Mouse (Mus musculus) liver, embryonic 11.5 days (tissue): ENCODE measurements around the gene Dnajc16. TPM values are rescaled to one million over a fixed set of nuclear protein-coding genes. Genes with fewer than 3 reads are reported as not detected.

Source experiments
- ATAC-seq: fragments of 200-750 bp; cut with Nextera tagmentation; replicated peaks from 2 replicates; pipeline ENCODE4 v1.8.0; 2017; ENCODE audit warnings: moderate number of reproducible peaks, mild to moderate bottlenecking, moderate TSS enrichment, moderate library complexity; ENCODE audit not compliant: low FRiP score
- DNase-seq: peaks from one replicate; pipeline ENCODE4 v3.0.0-alpha.2; 2017; ENCODE audit warnings: low spot score
- H3K27ac ChIP-seq: fragments of 300-500 bp; sonication (generic); 2 replicates; pipeline ENCODE4 v1.5.1; 2014; ENCODE audit warnings: mild to moderate bottlenecking, low read depth, low read length, control low read depth
- H3K27me3 ChIP-seq: fragments of 300-500 bp; sonication (generic); replicated peaks from 2 replicates; pipeline ENCODE4 v1.6.1; 2014; ENCODE audit warnings: low read length, mixed read lengths; ENCODE audit not compliant: control insufficient read depth, insufficient read depth
- H3K36me3 ChIP-seq: fragments of 300-500 bp; sonication (generic); 2 replicates; pipeline ENCODE4 v1.6.1; 2014; ENCODE audit warnings: mild to moderate bottlenecking, low read length, moderate library complexity, mixed read lengths; ENCODE audit not compliant: control insufficient read depth, insufficient read depth
- H3K4me1 ChIP-seq: fragments of 300-500 bp; sonication (generic); replicated peaks from 2 replicates; pipeline ENCODE4 v1.6.1; 2014; ENCODE audit warnings: low read length, mixed read lengths; ENCODE audit not compliant: control insufficient read depth, insufficient read depth
- H3K4me2 ChIP-seq: fragments of 300-500 bp; sonication (generic); 2 replicates; pipeline ENCODE4 v1.6.1; 2014; ENCODE audit warnings: mild to moderate bottlenecking, control low read depth, moderate library complexity
- H3K4me3 ChIP-seq: fragments of 300-500 bp; sonication (generic); 2 replicates; pipeline ENCODE4 v1.5.1; 2014; ENCODE audit warnings: low read depth, low read length, control low read depth
- H3K9ac ChIP-seq: fragments of 300-500 bp; sonication (generic); 2 replicates; pipeline ENCODE4 v1.6.1; 2014; ENCODE audit warnings: low read depth, low read length, control low read depth
- H3K9me3 ChIP-seq: fragments of 300-500 bp; sonication (generic); 2 replicates; pipeline ENCODE4 v1.6.1; 2016; ENCODE audit warnings: low read length, inconsistent platforms, mixed read lengths; ENCODE audit not compliant: control insufficient read depth
- WGBS: fragments of 180-500 bp; shearing (Covaris S2); extraction: QIAGEN DNeasy Blood & Tissue Kit; methylation state at CpG from one replicate; pipeline ENCODE4 v1.1.7; 2014; 5-methylcytosine and 5-hydroxymethylcytosine counted together
- polyA plus RNA-seq: library from polyadenylated mRNA; unstranded; fragments of >200 nt; fragmentation: Nextera tagmentation; extraction: Ambion mirVana; gene quantifications from 2 replicates; pipeline ENCODE4 v1.2.1, GENCODE M21; 2014

The Dnajc16 gene
- polyA plus RNA-seq, 1 experiment from 2014 or later, result 4.0 TPM

DNA sequence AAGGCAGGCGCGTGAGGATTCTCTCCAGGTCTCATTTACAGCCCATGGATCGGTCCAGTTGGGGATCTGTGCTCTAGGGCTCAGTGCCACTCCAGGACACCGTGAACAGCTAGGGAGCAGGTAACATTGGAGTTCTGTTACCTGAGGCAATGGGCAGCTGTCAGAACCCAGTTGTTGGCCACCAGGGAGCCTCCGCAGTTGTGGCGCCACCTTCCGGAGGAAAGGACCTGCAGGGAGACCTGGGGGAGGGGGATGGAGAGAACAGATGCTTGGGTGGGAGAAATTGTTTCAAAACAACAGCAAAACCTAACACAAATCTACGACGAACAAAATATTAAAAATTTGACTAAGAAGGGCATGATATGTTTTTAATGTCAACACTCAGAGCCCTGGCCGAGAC is 31.4 kb upstream of the Dnajc16 start:
- H3K9me3 ChIP-seq, result no peaks in the 10 kb centered on the region
- H3K9ac ChIP-seq, result no peak overlapping the region
- no peak overlapping the region for H3K27ac ChIP-seq
- H3K4me3 ChIP-seq, result no peak overlapping the region
- H3K4me1 ChIP-seq, result no peaks in the 10 kb centered on the region
- DNase-seq (no peak), ATAC-seq (no peak)
- H3K4me2 ChIP-seq, result no peak overlapping the region
- WGBS, result 67% methylated on average over 10 of the region's 10 CpGs
- no peaks in the 10 kb centered on the region for H3K27me3 ChIP-seq
- no peaks in the 10 kb centered on the region for H3K36me3 ChIP-seq

DNA sequence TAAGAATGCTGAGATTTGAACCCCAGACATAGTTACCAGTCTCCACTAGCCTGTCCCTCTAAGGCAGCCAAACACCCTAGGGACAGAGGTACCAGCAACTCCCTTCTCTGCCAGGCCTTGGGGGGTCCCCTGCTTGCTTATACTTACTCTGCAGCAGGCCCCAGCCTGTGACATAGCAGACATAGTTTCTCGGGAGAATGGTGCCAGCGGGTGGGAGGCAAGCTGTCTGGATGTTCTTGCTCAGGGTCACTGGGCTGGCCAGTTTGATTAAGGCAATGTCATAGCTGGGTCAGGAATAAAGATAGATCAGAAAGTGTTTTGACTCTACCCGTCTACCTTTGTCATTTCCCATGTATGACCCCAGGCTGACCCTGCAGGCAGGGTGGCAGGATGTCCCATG is 30.4 kb upstream of the Dnajc16 start:
- 66% methylated on average over 3 of the region's 3 CpGs for WGBS
- no peak overlapping the region for H3K4me2 ChIP-seq
- H3K27me3 ChIP-seq, result no peaks in the 10 kb centered on the region
- no peaks in the 10 kb centered on the region for H3K36me3 ChIP-seq
- no peaks in the 10 kb centered on the region for H3K9me3 ChIP-seq
- H3K27ac ChIP-seq, result no peak overlapping the region
- H3K9ac ChIP-seq, result no peak overlapping the region
- H3K4me1 ChIP-seq, result no peaks in the 10 kb centered on the region
- ATAC-seq (no peak), DNase-seq (no peak)
- H3K4me3 ChIP-seq, result no peak overlapping the region

DNA sequence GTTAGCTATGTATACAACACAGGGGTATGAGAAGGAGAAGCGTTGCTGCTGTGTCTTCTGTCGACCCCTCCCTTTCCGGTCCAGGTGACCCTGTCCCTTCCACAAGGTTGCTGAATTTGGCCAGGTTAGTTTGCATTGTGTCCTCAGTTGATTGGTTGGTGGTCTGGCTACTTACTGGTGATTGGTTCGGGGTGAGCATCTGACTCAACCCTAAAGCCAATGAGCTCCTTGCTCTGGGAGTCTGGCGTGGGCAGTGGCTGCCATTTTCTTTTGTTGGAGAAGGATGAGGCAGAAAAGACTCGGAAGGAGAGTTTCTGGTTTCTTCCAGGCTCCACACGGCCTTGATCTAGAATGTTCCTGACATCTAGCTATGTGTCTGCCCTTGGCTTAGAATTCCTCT is 28.6 kb upstream of the Dnajc16 start:
- DNase-seq, result no peak
- no peak overlapping the region for H3K9ac ChIP-seq
- no peaks in the 10 kb centered on the region for H3K36me3 ChIP-seq
- no peaks in the 10 kb centered on the region for H3K27me3 ChIP-seq
- no peaks in the 10 kb centered on the region for H3K9me3 ChIP-seq
- 86% methylated on average over 7 of the region's 7 CpGs for WGBS
- no peak overlapping the region for H3K4me2 ChIP-seq
- ATAC-seq, result no peak
- no peak overlapping the region for H3K27ac ChIP-seq
- no peak overlapping the region for H3K4me3 ChIP-seq
- no peaks in the 10 kb centered on the region for H3K4me1 ChIP-seq

DNA sequence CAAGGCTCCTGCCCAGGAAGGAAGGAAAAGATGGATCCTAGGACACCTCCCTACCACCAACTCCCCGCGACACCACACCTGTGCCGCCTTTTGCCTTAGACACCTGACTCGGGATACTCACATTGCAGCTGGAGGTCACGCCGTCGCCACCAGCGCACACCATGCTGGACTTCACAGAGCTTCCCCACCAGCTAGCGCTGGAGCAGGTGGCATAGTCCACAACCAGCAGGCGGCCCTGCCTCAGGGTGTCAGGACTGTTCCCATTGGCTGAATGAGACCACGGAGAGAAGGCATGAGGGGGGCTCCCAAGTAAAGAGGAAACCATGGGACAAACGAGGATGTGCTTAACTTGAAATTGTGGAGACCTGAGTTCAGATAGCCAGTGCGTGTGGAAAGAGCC is 28.1 kb upstream of the Dnajc16 start:
- H3K27ac ChIP-seq, result no peak overlapping the region
- no peaks in the 10 kb centered on the region for H3K4me1 ChIP-seq
- no peaks in the 10 kb centered on the region for H3K9me3 ChIP-seq
- no peak for ATAC-seq
- H3K9ac ChIP-seq, result no peak overlapping the region
- no peak overlapping the region for H3K4me3 ChIP-seq
- H3K36me3 ChIP-seq, result no peaks in the 10 kb centered on the region
- H3K27me3 ChIP-seq, result no peaks in the 10 kb centered on the region
- 83% methylated on average over 13 of the region's 13 CpGs for WGBS
- DNase-seq, result no peak
- no peak overlapping the region for H3K4me2 ChIP-seq

DNA sequence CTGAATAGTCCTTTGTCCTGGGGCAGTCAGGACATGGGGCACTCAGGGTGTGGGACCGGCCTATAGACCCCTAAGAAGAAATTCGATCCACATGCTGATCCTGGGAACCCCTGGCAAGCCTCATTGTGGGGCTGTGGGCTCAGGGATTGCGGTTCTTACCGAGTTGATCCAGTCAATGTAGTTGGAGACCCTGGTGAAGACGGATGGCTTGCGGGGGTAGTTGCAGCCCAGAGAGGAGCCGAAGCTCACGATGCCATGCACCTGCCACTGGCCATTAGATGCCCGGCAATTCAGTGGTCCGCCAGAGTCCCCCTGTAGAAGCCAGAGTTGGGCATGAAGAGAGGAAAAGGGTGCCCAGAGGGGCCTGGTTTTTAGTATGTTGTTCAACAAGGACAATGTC is 27.0 kb upstream of the Dnajc16 start:
- no peak overlapping the region for H3K4me3 ChIP-seq
- DNase-seq (no peak), ATAC-seq (no peak)
- H3K4me2 ChIP-seq, result no peak overlapping the region
- H3K27me3 ChIP-seq, result no peaks in the 10 kb centered on the region
- no peak overlapping the region for H3K9ac ChIP-seq
- 80% methylated on average over 10 of the region's 10 CpGs for WGBS
- no peaks in the 10 kb centered on the region for H3K36me3 ChIP-seq
- no peaks in the 10 kb centered on the region for H3K4me1 ChIP-seq
- no peaks in the 10 kb centered on the region for H3K9me3 ChIP-seq
- H3K27ac ChIP-seq, result no peak overlapping the region

DNA sequence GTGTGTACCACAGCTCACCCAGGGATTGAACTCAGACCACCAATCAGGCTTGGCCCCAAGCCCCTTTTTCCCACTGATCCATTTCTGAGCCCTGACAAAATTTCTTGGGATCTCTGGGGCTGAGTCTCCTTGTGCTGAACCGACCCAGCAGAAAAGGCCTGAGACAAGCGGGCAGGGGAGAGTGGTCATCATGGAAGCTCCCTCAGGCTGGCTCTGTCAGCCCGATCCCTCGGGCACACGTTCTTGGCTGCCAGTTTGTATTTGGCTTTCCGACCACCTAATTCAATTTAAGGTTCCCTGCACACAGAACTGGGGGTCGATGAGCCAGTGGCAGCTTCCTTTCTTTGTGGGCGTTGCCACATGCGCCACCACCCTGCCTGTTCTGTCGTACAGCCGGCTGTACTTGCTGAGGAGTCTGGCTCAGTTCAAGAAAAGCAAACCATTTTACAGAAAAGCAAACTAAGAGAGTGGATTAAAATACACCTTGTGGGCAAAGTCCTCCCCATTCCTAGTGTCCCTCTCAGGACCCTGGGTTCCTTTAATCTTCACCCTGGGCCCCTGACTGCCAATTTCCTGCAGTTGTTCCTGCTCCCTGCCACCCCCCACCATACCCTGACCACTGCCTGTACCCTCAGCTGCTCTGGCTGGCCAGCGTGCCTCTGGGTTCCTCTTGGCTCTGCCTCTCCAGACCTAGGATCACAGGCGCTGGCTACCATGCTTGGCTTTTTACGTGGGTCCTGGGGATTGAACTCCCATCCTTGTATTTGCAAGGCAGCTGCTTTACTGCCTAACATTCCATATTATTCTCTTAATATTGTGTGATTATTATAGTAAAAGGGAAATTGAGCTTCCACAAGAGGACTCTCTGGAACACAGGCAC is 26.3 kb upstream of the Dnajc16 start:
- ATAC-seq (no peak), DNase-seq (no peak)
- H3K4me1 ChIP-seq, result no peaks in the 10 kb centered on the region
- no peaks in the 10 kb centered on the region for H3K9me3 ChIP-seq
- H3K27me3 ChIP-seq, result no peaks in the 10 kb centered on the region
- peaks cover 1% of the 10 kb centered on the region for H3K36me3 ChIP-seq
- WGBS, result 69% methylated on average over 14 of the region's 14 CpGs
- no peak overlapping the region for H3K4me3 ChIP-seq
- H3K4me2 ChIP-seq, result no peak overlapping the region
- H3K27ac ChIP-seq, result no peak overlapping the region
- no peak overlapping the region for H3K9ac ChIP-seq

DNA sequence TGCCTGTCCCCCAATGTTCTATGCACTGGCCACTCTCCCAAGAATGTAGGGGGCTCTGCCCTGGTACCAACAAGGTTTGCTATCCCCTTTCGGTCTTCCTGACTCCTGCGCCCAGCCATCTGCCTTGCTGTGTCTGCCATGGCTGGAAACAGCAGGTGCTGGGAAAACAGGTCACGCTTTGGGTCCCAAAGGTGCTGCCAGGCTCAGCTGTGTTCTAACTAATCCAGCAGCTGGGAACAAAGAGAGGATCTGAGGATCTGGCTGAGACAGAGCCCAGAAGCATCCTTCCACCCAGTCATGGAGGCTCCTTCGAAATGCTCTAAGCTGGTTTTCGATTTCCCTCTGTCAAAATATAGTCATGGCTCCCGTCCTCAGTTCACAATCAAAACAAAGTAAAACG is 25.5 kb upstream of the Dnajc16 start:
- no peak overlapping the region for H3K4me2 ChIP-seq
- no peaks in the 10 kb centered on the region for H3K9me3 ChIP-seq
- H3K36me3 ChIP-seq, result peaks cover 4% of the 10 kb centered on the region
- H3K9ac ChIP-seq, result no peak overlapping the region
- H3K27me3 ChIP-seq, result no peaks in the 10 kb centered on the region
- DNase-seq (no peak), ATAC-seq (no peak)
- H3K4me3 ChIP-seq, result no peak overlapping the region
- WGBS, result 88% methylated on average over 7 of the region's 7 CpGs
- no peak overlapping the region for H3K27ac ChIP-seq
- H3K4me1 ChIP-seq, result no peaks in the 10 kb centered on the region

DNA sequence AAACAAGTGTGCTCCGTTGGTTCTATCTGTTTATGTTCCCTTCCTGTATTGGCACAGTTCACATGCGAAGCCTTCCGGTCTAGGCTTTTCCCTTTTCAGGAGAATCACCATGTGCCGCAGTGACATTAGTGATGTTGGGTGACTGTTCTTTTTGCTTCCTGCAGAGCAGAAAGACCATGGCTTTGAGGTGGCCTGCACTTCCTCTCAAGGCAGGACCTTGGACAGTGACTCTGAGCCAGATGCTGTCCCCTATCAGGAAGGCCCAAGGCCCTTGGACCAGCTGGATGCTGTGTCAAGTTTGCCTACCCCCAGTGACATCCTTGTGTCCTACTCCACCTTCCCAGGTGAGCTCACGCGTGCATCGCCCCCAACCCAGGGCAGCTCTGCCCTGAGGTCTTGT is 20.6 kb upstream of the Dnajc16 start:
- H3K4me1 ChIP-seq, result no peaks in the 10 kb centered on the region
- no peaks in the 10 kb centered on the region for H3K9me3 ChIP-seq
- H3K27ac ChIP-seq, result no peak overlapping the region
- no peak overlapping the region for H3K9ac ChIP-seq
- ATAC-seq (no peak), DNase-seq (no peak)
- peaks cover 19% of the 10 kb centered on the region for H3K36me3 ChIP-seq
- no peaks in the 10 kb centered on the region for H3K27me3 ChIP-seq
- no peak overlapping the region for H3K4me2 ChIP-seq
- H3K4me3 ChIP-seq, result no peak overlapping the region
- WGBS, result 95% methylated on average over 7 of the region's 7 CpGs

DNA sequence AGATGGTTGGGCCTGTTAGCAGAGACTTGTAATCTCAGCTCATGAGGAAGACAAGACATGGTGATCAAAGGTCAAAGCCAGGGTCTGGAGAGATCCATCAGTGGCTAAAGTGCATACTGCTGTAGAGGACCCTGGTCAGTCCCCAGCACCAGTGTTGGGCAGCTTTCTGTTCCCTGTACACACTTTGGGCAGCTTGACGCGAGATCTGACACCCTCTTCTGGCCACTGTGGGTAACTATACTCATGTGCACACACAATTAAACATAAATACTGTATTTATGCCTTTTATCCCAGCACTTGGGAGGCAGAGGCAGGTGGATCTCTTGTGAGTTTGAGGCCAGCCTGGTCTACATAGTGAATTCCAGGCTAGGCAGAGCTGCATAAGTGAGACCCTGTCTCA is 20.2 kb upstream of the Dnajc16 start:
- H3K27ac ChIP-seq, result no peak overlapping the region
- H3K4me2 ChIP-seq, result no peak overlapping the region
- DNase-seq, result no peak
- no peak for ATAC-seq
- H3K9ac ChIP-seq, result no peak overlapping the region
- WGBS, result 77% methylated on average over 2 of the region's 2 CpGs
- no peak overlapping the region for H3K4me3 ChIP-seq
- no peaks in the 10 kb centered on the region for H3K27me3 ChIP-seq
- H3K4me1 ChIP-seq, result no peaks in the 10 kb centered on the region
- peaks cover 23% of the 10 kb centered on the region for H3K36me3 ChIP-seq
- H3K9me3 ChIP-seq, result no peaks in the 10 kb centered on the region
